Mouse (Mus musculus) megakaryocyte, embryonic 14.5 days (primary cell): ENCODE results near the gene Babam1.

Experiments used
- FLI1 ChIP-seq: IDR thresholded peaks from 2 replicates; pipeline ENCODE4 v1.6.1; 2012; ENCODE audit warnings: low read length, inconsistent platforms, mixed read lengths
- GATA1 ChIP-seq: IDR thresholded peaks from 3 replicates; pipeline ENCODE4 v1.6.1; 2012; ENCODE audit warnings: mixed read lengths, low read length, inconsistent platforms, borderline replicate concordance

GRCm38 (mm10) chr8:71401454-71401853 is 4.8 kb downstream of the Babam1 start:
- TF ChIP-seq GATA1 (no peak), FLI1 (no peak)
